Mouse (Mus musculus): Measurements from ENCODE around the gene Epb41l3.

DNA sequence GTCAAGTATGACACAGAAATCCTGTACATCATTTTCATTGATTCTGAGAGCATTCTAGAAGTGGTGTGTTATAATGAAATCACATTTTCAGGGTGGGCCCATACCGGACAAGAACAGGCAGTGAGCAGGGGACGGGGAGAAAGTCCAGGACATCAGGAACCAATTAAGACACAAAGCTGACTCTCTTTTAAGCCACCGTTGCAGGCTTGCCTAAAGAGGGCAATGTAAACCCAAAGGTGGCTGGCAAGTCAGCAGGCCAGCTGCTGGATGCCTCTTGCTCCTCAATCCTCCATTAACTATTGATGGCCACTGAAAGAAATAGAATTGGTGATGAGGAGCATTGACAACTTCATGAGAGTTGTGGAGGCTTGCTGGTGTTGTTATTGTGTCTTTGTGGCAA is 75.8 kb downstream of the Epb41l3 start:
- TF ChIP-seq POLR2A (IDR thresholded peaks at IDR 0.05; ENCODE audit: borderline replicate concordance, insufficient read depth, low read length) (no peak), CTCF (IDR thresholded peaks at IDR 0.05; ENCODE audit: borderline replicate concordance, insufficient read depth, low read depth, low read length) (peak; percentile 27; the same call in 1 of the 2 replicates)
